Mouse (Mus musculus) fibroblast of lung, adult 2 months (primary cell): ENCODE measurements at regions not wholly inside any gene's neighbourhood (a gene's known extent, or its start where the extent isn't known, plus 50 kb on each side); places are given as distances from the start of the nearest gene placed in this dataset.

Source experiments
- DNase-seq: peaks from one replicate; pipeline ENCODE4 v3.0.0-alpha.2; 2011; ENCODE audit warnings: low read depth

DNA sequence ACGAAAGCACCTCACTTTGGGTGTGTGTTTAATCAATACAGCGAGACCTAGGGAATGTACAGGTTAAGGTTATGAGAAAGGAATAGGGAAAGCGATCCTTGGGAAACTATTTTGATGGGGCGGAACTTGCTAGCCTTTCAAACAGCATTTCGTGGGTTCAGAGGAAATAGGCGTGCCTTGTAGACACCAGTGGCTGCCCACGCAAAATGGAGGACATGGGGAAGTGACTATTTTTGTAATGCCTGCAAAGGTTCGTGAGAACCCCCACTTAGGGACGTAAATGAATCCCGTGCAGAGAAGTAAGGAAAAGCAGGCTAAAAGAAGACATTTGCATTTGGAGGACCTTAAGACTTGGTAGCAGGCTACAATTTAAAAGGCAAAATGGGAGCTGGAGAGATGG, 114.1 kb upstream of the Ppm1h start:
- no peak for DNase-seq

- DNase-seq, result no peak
Observed at GRCm38 (mm10) chr10:122566601-122567000, 112.0 kb upstream of the Ppm1h start.

GRCm38 (mm10) chr10:122569546-122570202, 108.9 kb upstream of the Ppm1h start:
- DNase-seq, result no peak

GRCm38 (mm10) chr10:122570909-122571551, 107.5 kb upstream of the Ppm1h start:
- no peak for DNase-seq

DNA sequence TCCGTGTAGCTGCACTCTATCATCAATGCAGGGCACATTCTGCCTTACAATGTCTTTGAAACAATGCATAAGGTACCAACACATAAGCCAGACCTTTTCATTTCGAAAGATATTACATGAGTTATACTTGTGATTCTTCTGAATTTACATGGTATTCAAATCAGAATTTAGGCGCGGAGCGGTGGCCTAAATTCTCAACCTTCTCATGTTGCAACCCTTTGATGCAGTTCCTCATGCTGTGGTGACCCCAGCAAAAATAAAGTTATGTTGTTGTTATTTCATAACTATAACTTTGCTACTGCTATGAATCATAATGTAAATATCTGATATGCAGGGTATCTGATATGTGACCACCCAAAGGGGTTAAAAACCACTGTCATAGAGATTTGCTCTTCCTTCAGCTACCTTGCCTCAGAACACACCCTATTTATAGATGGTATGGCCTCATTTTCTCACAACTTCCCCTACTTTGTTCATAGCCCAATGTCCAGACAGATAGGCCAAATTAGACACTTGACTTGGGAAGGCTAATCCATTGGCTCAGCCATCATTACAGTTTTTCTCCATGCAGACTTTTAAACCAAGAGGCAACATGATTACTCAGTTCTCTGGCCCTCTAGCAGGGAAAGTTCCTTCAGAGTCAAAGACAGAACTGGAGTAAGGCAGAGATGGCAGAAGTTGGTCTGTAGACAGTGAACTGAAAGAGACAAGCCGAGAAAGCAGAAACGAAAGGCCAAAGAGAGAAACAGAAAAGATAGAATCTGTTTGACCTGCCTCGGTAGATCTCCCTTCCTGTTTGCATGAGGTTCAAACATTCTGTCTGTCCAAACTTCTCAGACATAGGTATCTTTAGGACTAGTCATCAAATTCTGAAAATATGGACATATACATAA, 102.1 kb upstream of the Ppm1h start:
- DNase-seq, result no peak

DNA sequence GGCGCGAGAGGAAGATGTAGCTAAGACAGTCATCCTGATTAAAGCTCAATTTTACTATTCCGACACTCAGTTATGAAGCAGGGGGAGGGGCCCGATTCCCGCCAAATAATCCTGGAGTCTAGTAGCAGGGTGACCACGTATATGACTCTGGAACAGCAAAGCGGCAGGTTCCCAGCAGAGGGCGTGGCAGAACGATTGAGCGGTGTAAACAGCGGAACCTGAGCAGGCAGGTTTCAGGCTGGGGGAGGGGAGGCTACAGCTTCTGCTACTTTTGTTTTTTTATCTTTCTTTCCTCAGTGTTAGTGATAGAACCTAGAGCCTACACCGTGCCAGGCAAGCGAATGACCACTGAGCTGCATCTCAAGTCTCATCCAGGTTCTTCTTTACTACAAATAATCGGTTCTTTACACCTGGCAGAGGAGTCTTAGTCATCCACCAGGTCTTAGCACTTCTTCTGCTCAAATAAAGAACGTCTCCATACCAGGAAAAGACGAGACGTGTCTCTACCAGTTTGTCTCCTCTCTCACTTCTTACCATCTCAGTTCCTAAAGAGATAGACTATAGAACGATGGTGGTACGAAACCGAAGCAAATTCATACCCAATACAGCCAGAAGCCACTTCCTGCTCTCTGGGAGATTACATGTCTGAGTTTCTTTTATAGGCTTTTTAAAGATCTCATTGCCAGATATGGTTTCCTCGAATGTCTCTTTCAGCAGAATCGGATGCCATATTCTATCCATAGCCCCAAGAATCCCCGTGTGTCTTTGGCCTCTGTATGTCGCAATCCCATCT, 100.2 kb upstream of the Ppm1h start:
- DNase-seq, result no peak

GRCm38 (mm10) chr10:122581096-122581495, 97.5 kb upstream of the Ppm1h start:
- no peak for DNase-seq

GRCm38 (mm10) chr10:122587541-122587940, 91.0 kb upstream of the Ppm1h start:
- no peak for DNase-seq

DNA sequence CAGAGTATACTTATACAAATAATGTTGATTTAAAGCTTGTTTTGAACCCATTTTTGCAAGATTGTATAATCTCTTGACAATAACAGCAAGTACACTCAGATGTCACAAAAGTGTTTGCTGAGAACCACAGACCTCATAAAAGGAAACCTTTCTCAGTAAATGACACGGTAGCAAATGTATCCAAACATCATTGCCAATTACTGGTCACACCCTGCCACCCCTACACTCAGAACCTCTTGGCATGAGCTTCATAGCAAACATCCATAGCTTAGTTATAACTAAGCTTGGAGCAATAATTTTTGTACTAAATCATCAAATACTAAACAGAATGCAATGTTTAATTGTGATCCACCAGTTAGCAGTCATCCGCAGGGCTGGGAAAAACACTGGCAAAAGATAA, 79.1 kb upstream of the Ppm1h start:
- DNase-seq, result no peak

DNA sequence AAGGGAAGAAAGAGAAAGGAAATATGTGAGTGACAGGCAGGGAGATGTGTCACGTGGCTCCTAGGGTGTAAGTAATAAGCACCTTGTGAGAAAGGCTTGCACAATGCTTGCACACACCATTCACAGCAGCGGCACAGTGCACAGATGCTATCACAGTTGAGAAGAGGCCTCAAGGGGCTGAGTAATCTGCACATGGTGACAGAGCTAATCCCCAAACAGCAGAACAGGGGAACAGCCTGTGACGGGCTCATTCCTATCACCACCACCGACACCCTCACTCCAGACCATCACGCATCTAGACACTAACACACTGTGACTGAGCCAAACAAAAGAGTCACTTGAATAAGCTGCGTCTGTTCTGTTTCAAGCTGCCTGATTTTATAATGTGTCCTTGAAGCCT, 76.2 kb upstream of the Ppm1h start:
- no peak for DNase-seq

DNA sequence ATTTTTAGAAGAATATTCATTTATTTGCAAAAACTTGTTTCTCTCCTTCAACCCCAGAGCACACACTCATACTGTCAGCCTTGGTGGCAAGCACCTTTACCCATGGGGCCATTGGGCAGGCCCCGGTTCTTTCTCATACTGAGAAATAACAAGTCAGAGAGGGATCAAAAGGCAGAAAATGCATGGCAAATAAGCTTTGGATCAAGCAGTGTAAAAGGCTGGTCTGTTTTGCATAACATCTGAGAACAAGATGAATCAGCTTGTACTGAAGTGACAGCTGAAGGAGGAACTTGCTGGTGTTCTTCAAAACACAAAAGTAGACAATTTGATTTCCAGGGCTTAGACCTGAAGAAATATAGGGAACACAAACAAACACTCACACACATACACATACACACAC, 74.6 kb upstream of the Ppm1h start:
- DNase-seq, result no peak

GRCm38 (mm10) chr10:122613281-122613680, 65.3 kb upstream of the Ppm1h start:
- no peak for DNase-seq

GRCm38 (mm10) chr10:122613891-122614290, 64.7 kb upstream of the Ppm1h start:
- DNase-seq, result no peak

GRCm38 (mm10) chr10:122614720-122615119, 63.8 kb upstream of the Ppm1h start:
- no peak for DNase-seq

GRCm38 (mm10) chr10:122615658-122616057, 62.9 kb upstream of the Ppm1h start:
- DNase-seq, result no peak

DNA sequence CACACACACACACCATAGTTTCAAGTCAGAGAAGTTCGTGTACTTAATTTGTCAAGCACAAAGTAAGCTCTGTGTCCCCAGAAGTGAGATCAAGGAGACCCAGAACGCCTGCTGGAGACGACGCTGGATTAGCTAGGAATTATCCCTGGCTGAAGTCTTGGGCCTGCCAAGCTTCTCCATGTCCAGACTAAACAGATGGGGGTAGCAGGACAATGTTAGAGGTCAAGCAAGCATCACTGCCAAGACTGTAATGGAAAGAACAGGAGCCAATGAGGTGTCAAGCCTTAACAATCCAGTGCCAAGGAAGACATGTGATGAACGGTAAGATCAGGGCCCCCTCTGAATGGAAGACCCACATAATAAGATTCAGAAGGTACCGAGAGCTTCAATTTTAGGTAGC, 62.2 kb upstream of the Ppm1h start:
- no peak for DNase-seq

DNA sequence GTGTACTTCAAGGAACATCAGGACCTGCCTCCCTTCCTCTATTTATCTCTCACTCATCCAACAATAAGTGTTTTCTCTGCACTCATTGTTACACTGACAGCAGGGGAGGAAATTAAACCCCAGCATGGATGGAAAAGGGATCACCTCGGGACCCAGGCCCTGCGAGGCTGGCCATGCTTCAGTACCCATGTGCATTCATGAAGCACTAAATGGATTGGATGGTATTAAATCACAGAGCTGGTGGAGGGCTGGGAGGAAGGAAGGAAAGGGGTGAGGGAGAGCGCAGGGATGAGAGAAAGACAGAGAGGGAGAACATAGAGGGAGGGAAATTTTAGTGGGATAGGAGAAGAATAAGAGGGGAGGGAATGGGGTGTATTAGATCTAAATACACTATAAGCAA, 59.7 kb upstream of the Ppm1h start:
- no peak for DNase-seq

- DNase-seq, result no peak
Observed at GRCm38 (mm10) chr10:122619406-122620116, 59.0 kb upstream of the Ppm1h start.
